Mouse (Mus musculus): ENCODE measurements around the gene Zkscan17.

GRCm38 (mm10) chr11:59486222-59486621, 40.3 kb downstream of the Zkscan17 start:
- TF ChIP-seq TBP (conservative IDR thresholded peaks at IDR 0.05; ENCODE audit: low read depth, low read length) (no peak), ZMIZ1 (IDR thresholded peaks at IDR 0.05; ENCODE audit: low read depth, low read length) (no peak), MAX (IDR thresholded peaks at IDR 0.05; ENCODE audit: low read length) (no peak), CTCF (conservative IDR thresholded peaks at IDR 0.05 in 1 of 2, IDR thresholded peaks at IDR 0.05 in 1 of 2; ENCODE audit: low read depth in 2 of 2, low read length in 2 of 2) (no peak), UBTF (IDR thresholded peaks at IDR 0.05; ENCODE audit: low read depth, low read length) (no peak), NRF1 (IDR thresholded peaks at IDR 0.05; ENCODE audit: low read depth, low read length) (no peak), EP300 (IDR thresholded peaks at IDR 0.05; ENCODE audit: low read length) (no peak), JUND (conservative IDR thresholded peaks at IDR 0.05; ENCODE audit: low read depth, low read length) (no peak), MAZ (IDR thresholded peaks at IDR 0.05; ENCODE audit: low read depth, low read length) (no peak), IRF4 (IDR thresholded peaks at IDR 0.05; ENCODE audit: low read depth, low read length) (no peak), TCF12 (IDR thresholded peaks at IDR 0.05; ENCODE audit: low read depth, low read length) (no peak), MAFK (IDR thresholded peaks at IDR 0.05; ENCODE audit: insufficient replicate concordance, low read length) (no peak), HCFC1 (IDR thresholded peaks at IDR 0.05; ENCODE audit: low read depth, low read length) (no peak)
